Mouse (Mus musculus): ENCODE data around the gene Wnt5b. TPM values are rescaled to one million over a fixed set of nuclear protein-coding genes. Genes with fewer than 3 reads are reported as not detected.

Gene Wnt5b
- total RNA-seq, 2 experiments from 2014 or later = 0.64 to 2.3 TPM

- Histone ChIP-seq H3K27ac (no peak overlapping the region), H3K4me3 (no peak overlapping the region)
- no peak for TF ChIP-seq CTCF (IDR thresholded peaks at IDR 0.05)
- intact Hi-C loops (cut with DNase I) = no loop called here
- DNase-seq = no peak
These were observed 30.1 kb downstream of the Wnt5b start for GRCm38 (mm10) chr6:119514085-119514484.

GRCm38 (mm10) chr6:119513452-119513851, 30.7 kb downstream of the Wnt5b start:
- H3K27ac ChIP-seq = no peak overlapping the region
- no peak for TF ChIP-seq CTCF (IDR thresholded peaks at IDR 0.05)
- no peak overlapping the region for H3K4me3 ChIP-seq

GRCm38 (mm10) chr6:119512701-119513100, 31.4 kb downstream of the Wnt5b start:
- no peak for TF ChIP-seq CTCF (IDR thresholded peaks at IDR 0.05)
- no peak overlapping the region for H3K27ac ChIP-seq
- DNase-seq = no peak
- H3K4me3 ChIP-seq = no peak overlapping the region
- intact Hi-C loops (cut with DNase I) = no loop called here

More at GRCm38 (mm10) chr6:119513452-119513851, 30.7 kb downstream of the Wnt5b start:
- DNase-seq = no peak
- intact Hi-C loops (cut with DNase I) = no loop called here

GRCm38 (mm10) chr6:119509437-119510037, 34.6 kb downstream of the Wnt5b start:
- no peak for TF ChIP-seq CTCF (IDR thresholded peaks at IDR 0.05)
- H3K27ac ChIP-seq = peak overlapping the region; percentile 77
- intact Hi-C loops (cut with DNase I) = no loop called here
- no peak for DNase-seq
- peak overlapping the region; percentile 21; the same call in 1 of the 2 replicates for H3K4me3 ChIP-seq

DNA sequence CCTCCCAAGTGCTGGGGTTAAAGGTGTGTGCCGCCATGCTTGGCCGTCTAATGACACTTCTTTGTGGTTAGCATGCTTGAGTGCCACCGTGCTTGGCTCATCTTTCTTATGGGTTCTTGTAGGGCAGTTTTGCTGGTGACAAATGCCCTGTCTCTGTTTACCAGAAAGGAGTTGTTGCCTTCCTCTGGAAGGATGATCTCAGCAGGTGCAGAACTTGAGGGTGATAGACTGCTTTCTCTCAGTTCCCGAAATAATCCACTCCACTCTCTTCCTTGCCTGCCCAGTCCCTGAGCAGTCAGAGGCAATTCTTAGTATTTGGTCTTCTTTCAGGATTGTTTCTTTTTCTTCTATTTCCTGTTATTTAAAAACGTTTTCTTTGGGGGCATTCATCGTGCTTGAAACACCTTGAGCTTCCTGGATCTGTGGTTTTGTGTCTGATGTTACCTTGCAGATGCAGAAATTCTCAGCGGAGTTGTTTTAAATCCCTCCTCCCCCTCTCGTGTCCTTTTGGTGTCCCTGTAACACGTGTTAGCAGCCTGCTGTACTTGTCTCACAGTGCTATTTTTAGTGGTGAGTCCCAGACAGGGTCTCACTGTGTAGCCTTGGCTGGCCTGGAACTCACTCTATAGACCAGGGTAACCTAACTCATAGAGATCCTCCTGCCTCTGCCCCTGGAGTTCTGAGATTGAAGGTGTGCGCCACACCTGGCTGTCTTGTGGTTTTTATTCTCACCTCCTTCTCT, 35.3 kb downstream of the Wnt5b start:
- H3K4me3 ChIP-seq = peak overlapping the region; percentile 21; the same call in 1 of the 2 replicates
- no peak for DNase-seq
- intact Hi-C loops (cut with DNase I) = no loop called here
- peak overlapping the region; percentile 77 for H3K27ac ChIP-seq
- TF ChIP-seq CTCF (IDR thresholded peaks at IDR 0.05) = no peak

- no peak overlapping the region for H3K4me3 ChIP-seq
- no peak for DNase-seq
- H3K27ac ChIP-seq = peak overlapping the region; percentile 77
- intact Hi-C loops (cut with DNase I) = no loop called here
- no peak for TF ChIP-seq CTCF (IDR thresholded peaks at IDR 0.05)
These were observed 35.9 kb downstream of the Wnt5b start for GRCm38 (mm10) chr6:119508221-119508620.

GRCm38 (mm10) chr6:119505525-119506225, 38.5 kb downstream of the Wnt5b start:
- no peak for DNase-seq
- Histone ChIP-seq H3K4me3 (no peak overlapping the region), H3K27ac (no peak overlapping the region)
- intact Hi-C loops (cut with DNase I) = no loop called here
- no peak for TF ChIP-seq CTCF (IDR thresholded peaks at IDR 0.05)

DNA sequence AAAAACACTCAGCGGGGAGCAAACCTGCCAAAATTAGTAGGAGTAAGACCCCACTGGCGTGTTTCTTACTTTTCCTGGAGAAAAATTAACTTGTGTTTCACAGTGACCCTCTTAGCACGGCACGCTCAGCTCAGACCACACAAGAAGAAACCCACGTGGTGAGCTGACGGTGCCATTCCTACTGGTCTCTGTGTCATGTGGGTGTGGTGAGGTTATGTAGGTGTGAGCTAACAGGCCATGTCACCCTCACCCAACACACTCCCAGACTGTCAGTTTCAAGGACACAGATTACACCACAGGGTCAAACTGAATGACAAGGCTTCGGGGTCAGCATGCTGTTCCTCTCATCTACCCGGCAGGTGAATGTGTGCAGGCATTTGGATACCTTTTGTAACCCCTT, 39.4 kb downstream of the Wnt5b start:
- Histone ChIP-seq H3K4me3 (no peak overlapping the region), H3K27ac (no peak overlapping the region)
- TF ChIP-seq CTCF (IDR thresholded peaks at IDR 0.05) = no peak
- intact Hi-C loops (cut with DNase I) = no loop called here
- DNase-seq = no peak

GRCm38 (mm10) chr6:119502031-119502430, 42.1 kb downstream of the Wnt5b start:
- no peak for TF ChIP-seq CTCF (IDR thresholded peaks at IDR 0.05)
- Histone ChIP-seq H3K4me3 (no peak overlapping the region), H3K27ac (no peak overlapping the region)
- DNase-seq = no peak
- intact Hi-C loops (cut with DNase I) = no loop called here

DNA sequence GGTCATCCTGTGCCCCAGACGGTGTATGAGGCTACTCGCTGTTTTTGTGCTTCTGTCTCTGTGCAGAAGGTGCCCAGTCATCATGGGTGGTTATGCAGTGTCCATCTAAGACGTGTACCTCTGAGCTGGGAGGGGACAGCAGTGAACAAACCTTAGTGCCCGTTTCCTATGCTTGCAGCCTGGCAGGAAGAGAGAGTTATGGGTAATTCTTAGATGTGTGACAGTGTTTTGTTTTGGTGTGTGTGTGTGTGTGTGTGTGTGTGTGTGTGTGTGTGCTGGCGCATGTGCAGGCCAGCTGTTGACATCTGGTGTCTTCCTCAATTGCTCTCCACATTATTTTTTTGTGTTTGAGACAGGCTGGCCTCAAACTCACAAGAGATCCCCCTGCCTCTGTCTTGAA, 44.1 kb downstream of the Wnt5b start:
- intact Hi-C loops (cut with DNase I) = no loop called here
- no peak for TF ChIP-seq CTCF (IDR thresholded peaks at IDR 0.05)
- no peak for DNase-seq
- Histone ChIP-seq H3K4me3 (no peak overlapping the region), H3K27ac (no peak overlapping the region)

GRCm38 (mm10) chr6:119499271-119499670, 44.9 kb downstream of the Wnt5b start:
- no peak overlapping the region for H3K27ac ChIP-seq
- 0 out of 2 replicates have a peak overlapping the region, but pooled peaks have one; percentile 3 for H3K4me3 ChIP-seq
- DNase-seq = peak; percentile 60
- no peak for TF ChIP-seq CTCF (IDR thresholded peaks at IDR 0.05)
- intact Hi-C loops (cut with DNase I) = no loop called here

DNA sequence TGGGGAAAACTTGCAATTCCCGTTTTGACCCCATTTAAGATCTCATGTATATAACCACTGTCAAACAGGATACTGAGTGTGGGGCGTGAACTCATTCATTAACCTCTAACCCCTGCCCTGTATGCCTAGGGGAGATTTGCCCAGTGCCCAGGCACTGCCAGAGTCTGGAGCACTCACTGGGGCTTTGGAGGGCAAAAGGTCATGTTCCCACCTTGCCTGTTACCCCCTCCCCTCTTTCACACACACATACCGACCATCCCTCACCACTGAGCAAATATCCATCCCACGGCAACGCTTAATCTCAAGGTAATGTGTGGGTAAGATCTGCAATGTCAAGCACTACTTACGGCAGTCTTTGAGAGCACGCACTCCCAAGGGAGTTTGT, 51.5 kb downstream of the Wnt5b start:
- DNase-seq = no peak
- intact Hi-C loops (cut with DNase I) = loop anchor here (5.0 kb wide), 3 partner anchors 50 to 275 kb away; partner anchors contain the start of gene Wnt5b
- no peak for TF ChIP-seq CTCF (IDR thresholded peaks at IDR 0.05)
- Histone ChIP-seq H3K4me3 (no peak overlapping the region), H3K27ac (no peak overlapping the region)

Measured in gastrocnemius, adult 2 months (tissue).